Mouse (Mus musculus): ENCODE measurements around the gene Topbp1.

GRCm38 (mm10) chr9:103324678-103325077 is 19.7 kb downstream of the Topbp1 start:
- no peak for TF ChIP-seq GATA1 (IDR thresholded peaks at IDR 0.05; ENCODE audit: borderline replicate concordance, low read length)
- TF ChIP-seq FLI1 (IDR thresholded peaks at IDR 0.05; ENCODE audit: low read length), result no peak

Data from megakaryocyte, embryonic 14.5 days (primary cell).